29 mouse cellular contexts compared by ENCODE assay signal in the genomic region with DNA sequence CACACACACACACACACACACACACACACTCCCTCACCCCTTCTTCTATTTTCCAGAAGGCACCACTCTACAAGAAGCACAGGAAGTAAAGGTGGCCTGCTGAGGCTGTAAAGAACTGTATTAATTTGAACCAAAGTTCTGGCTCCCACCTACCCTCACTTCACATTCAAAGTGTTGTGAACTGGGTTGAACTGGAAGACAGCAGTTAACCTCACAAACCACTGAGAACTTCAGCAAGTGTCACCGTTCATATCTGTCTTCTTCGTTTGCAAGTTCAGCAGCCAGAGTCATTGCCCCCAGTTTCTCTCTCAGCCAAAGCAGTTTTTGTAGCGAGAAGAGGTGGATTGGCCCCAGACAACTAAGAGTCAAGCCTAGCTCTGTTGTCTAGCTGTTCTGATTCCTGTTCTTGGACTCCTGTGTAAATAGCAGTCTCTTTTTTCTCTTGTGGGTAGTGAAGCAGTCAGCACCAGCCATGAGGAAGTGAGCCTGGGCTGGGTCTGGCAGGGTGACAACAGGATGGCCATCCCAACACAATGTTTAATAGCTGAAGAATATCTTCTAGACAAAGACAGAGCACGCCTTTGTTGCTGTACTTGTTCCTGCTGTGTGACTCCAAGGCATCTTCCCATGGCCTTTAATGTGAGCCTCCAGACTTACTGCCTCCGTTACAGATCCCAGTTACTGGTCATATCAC.
DNase-seq lines count a peak whose midpoint lies in the region; ATAC-seq and TF ChIP-seq lines count a peak whose summit lies in the region.
"Had no signal": no experiment of that assay in that cellular context is flagged by ENCODE, and none has a peak within 500 bp of the region (broad histone marks: within the 10 kb centered on the region; RNA-seq: fewer than 3 reads in every experiment).

No protein-coding gene starts in this region.

- no peak overlapping the region for H3K4me2 ChIP-seq in forebrain, postnatal 0 days (ENCODE audit: low read depth)
- H3K4me2 ChIP-seq: heart, embryonic 12.5 days; hindbrain, embryonic 15.5 days; limb, embryonic 15.5 days; liver, embryonic 13.5 days; midbrain, embryonic 15.5 days; neural tube, embryonic 15.5 days had no signal

- H3K4me1 ChIP-seq in forebrain, postnatal 0 days (ENCODE audit: insufficient read depth), result no peaks in the 10 kb centered on the region
- H3K4me1 ChIP-seq: heart, embryonic 12.5 days; liver, embryonic 13.5 days had no signal

- WGBS in forebrain, postnatal 0 days, result 95% methylated on average over 5 of the region's 5 CpGs

- peak; percentile 73 for ATAC-seq in megakaryocyte progenitor cell, adult 5-6 weeks (replicated peaks; ENCODE audit: poor library complexity)
- no peak for ATAC-seq in forebrain, postnatal 0 days
- ATAC-seq: forebrain, embryonic 14.5 days; inflammation-experienced regulatory T-cells, adult 6 months; midbrain, embryonic 15.5 days had no signal

- no peaks in the 10 kb centered on the region for H3K27me3 ChIP-seq in forebrain, postnatal 0 days (ENCODE audit: insufficient read depth, low read length)
- H3K27me3 ChIP-seq: heart, embryonic 12.5 days; hindbrain, embryonic 15.5 days; limb, embryonic 15.5 days; midbrain, embryonic 15.5 days; neural tube, embryonic 15.5 days had no signal

- no peak for TF ChIP-seq CTCF in forebrain, postnatal 0 days (IDR thresholded peaks at IDR 0.05; ENCODE audit: low read depth)

- no peaks in the 10 kb centered on the region for H3K9me3 ChIP-seq in forebrain, postnatal 0 days (ENCODE audit: low read length)
- H3K9me3 ChIP-seq: heart, embryonic 12.5 days; hindbrain, embryonic 10.5 days; hindbrain, embryonic 15.5 days; limb, embryonic 10.5 days; limb, embryonic 15.5 days; liver, embryonic 13.5 days; midbrain, embryonic 10.5 days; midbrain, embryonic 15.5 days; neural tube, embryonic 15.5 days had no signal

- DNase-seq in kidney, postnatal 10 days, result peak; percentile 17
- DNase-seq in kidney, adult 9 months, result no peak
- peak; percentile 12 for DNase-seq in Muller cell, postnatal 12 days (ENCODE audit: inconsistent ontology term)
- peak; percentile 68 for DNase-seq in lung, postnatal 10 days
- no peak for DNase-seq in forebrain, postnatal 0 days
- no peak for DNase-seq in cerebellum, adult 8-10 months
- DNase-seq: adrenal gland, adult 2 months; cerebellum, adult 2 months; cerebellum, postnatal 25 days; gastrocnemius, postnatal 25 days; heart, adult 2 months; kidney, adult 11 months; layer of hippocampus, postnatal 36 days; liver, embryonic 13.5 days; spleen, adult 18-20 months; thymus, adult 18-20 months; thymus, postnatal 36 days had no signal

- no peak overlapping the region for H3K27ac ChIP-seq in forebrain, postnatal 0 days (ENCODE audit: low read depth, low read length)
- H3K27ac ChIP-seq: heart, adult 2 months; hindbrain, embryonic 10.5 days; hindbrain, embryonic 15.5 days; limb, embryonic 10.5 days; limb, embryonic 15.5 days; liver, embryonic 13.5 days; midbrain, embryonic 10.5 days; midbrain, embryonic 15.5 days; neural tube, embryonic 15.5 days; stomach, postnatal 0 days had no signal

- H3K9ac ChIP-seq in forebrain, postnatal 0 days, result no peak overlapping the region
- H3K9ac ChIP-seq: heart, embryonic 12.5 days; hindbrain, embryonic 15.5 days; limb, embryonic 15.5 days; liver, embryonic 13.5 days; midbrain, embryonic 15.5 days; neural tube, embryonic 15.5 days had no signal

- no peaks in the 10 kb centered on the region for H3K36me3 ChIP-seq in forebrain, postnatal 0 days (ENCODE audit: insufficient read depth)
- H3K36me3 ChIP-seq: heart, embryonic 12.5 days; hindbrain, embryonic 10.5 days; hindbrain, embryonic 15.5 days; limb, embryonic 10.5 days; limb, embryonic 15.5 days; liver, embryonic 13.5 days; midbrain, embryonic 10.5 days; midbrain, embryonic 15.5 days; neural tube, embryonic 15.5 days had no signal

- no peak overlapping the region for H3K4me3 ChIP-seq in forebrain, postnatal 0 days (ENCODE audit: low read depth, low read length)
- H3K4me3 ChIP-seq: heart, adult 2 months; heart, embryonic 12.5 days; hindbrain, embryonic 10.5 days; hindbrain, embryonic 15.5 days; limb, embryonic 10.5 days; limb, embryonic 15.5 days; liver, embryonic 13.5 days; midbrain, embryonic 10.5 days; midbrain, embryonic 15.5 days; neural tube, embryonic 15.5 days had no signal

Comparison
In these comparisons a context has a peak if more than half of its experiments do, and no peak if none do; other contexts are left out.
1. DNase-seq: peak in kidney, postnatal 10 days (single experiment), Muller cell, postnatal 12 days (single experiment) and lung, postnatal 10 days (single experiment); none in kidney, adult 9 months (single experiment), forebrain, postnatal 0 days (single experiment) and cerebellum, adult 8-10 months (single experiment).